Mouse (Mus musculus) liver, embryonic 14.5 days (tissue): Measurements from ENCODE around the gene Grtp1. TPM values are rescaled to one million over a fixed set of nuclear protein-coding genes. Genes with fewer than 3 reads are reported as not detected.
A peak's percentile ranks its signal among the peaks of the same experiment; 100 is the strongest.
"Not testable (repeated sequence)": the region's sequence is repeated elsewhere in the genome, so short reads cannot be mapped to it uniquely, and the experiment has no call there.

Experiments used
- ATAC-seq: fragments of 200-750 bp; cut with Nextera tagmentation; 2 replicates; pipeline ENCODE4 v1.8.0; 2017; ENCODE audit warnings: moderate number of reproducible peaks, mild to moderate bottlenecking, moderate library complexity; ENCODE audit not compliant: insufficient read depth
- DNase-seq, 3 experiments: peaks; one replicate each; pipeline ENCODE4 v3.0.0-alpha.2; 2012 to 2013; ENCODE audit warnings: low read depth in 3 of 3, low spot score in 3 of 3
- H3K27ac ChIP-seq: fragments of 300-500 bp; sonication (generic); 2 replicates; pipeline ENCODE4 v1.5.1; 2014; ENCODE audit warnings: moderate library complexity, mild to moderate bottlenecking, control low read depth, inconsistent platforms
- H3K27me3 ChIP-seq: fragments of 300-500 bp; sonication (generic); 2 replicates; pipeline ENCODE4 v1.6.1; 2014; ENCODE audit warnings: mild to moderate bottlenecking, low read length, moderate library complexity; ENCODE audit not compliant: control insufficient read depth, insufficient read depth
- H3K36me3 ChIP-seq: fragments of 300-500 bp; sonication (generic); replicated peaks from 2 replicates; pipeline ENCODE4 v1.6.1; 2014; ENCODE audit warnings: low read depth; ENCODE audit not compliant: control insufficient read depth, insufficient read depth
- H3K4me1 ChIP-seq, 2 experiments: fragments of 200-500 bp in 1 of 2; fragments of 300-500 bp in 1 of 2; sonication (generic) in 1 of 2; replicated peaks; 2 replicates each; pipeline ENCODE4 v1.6.1; 2012 to 2014; ENCODE audit warnings: antibody characterized with exemption in 1 of 2, inconsistent platforms in 1 of 2, low read length in 1 of 2; ENCODE audit not compliant: control insufficient read depth in 2 of 2, insufficient read depth in 2 of 2
- H3K4me2 ChIP-seq: fragments of 300-500 bp; sonication (generic); 2 replicates; pipeline ENCODE4 v1.6.1; 2014; ENCODE audit warnings: low read depth, mild to moderate bottlenecking, control low read depth, moderate library complexity
- H3K4me3 ChIP-seq, 2 experiments: fragments of 200-500 bp in 1 of 2; fragments of 300-500 bp in 1 of 2; sonication (generic) in 1 of 2; 2 replicates each; pipeline ENCODE4 v1.5.1; 2012 to 2014; ENCODE audit warnings: low read depth in 2 of 2, low read length in 2 of 2, mild to moderate bottlenecking in 2 of 2, control low read depth in 1 of 2, inconsistent platforms in 1 of 2, moderate library complexity in 1 of 2; ENCODE audit not compliant: insufficient read depth in 1 of 2
- H3K9ac ChIP-seq: fragments of 300-500 bp; sonication (generic); replicated peaks from 2 replicates; pipeline ENCODE4 v1.6.1; 2014; ENCODE audit warnings: mild to moderate bottlenecking, control low read depth, moderate library complexity
- H3K9me3 ChIP-seq: fragments of 300-500 bp; sonication (generic); 2 replicates; pipeline ENCODE4 v1.6.1; 2016; ENCODE audit warnings: low read length, mixed read lengths; ENCODE audit not compliant: control insufficient read depth
- CTCF ChIP-seq: IDR thresholded peaks from 2 replicates; pipeline ENCODE4 v1.5.1; 2016; ENCODE audit warnings: antibody characterized with exemption, low read depth, control low read depth
- EP300 ChIP-seq: IDR thresholded peaks from 2 replicates; pipeline ENCODE4 v1.6.1; 2016; ENCODE audit warnings: antibody characterized with exemption, low read depth
- WGBS: fragments of 180-500 bp; shearing (Covaris S2); extraction: QIAGEN DNeasy Blood & Tissue Kit; methylation state at CpG from one replicate; pipeline ENCODE4 v1.1.7; 2014; ENCODE audit not compliant: insufficient replicate concordance; 5-methylcytosine and 5-hydroxymethylcytosine counted together
- microRNA counts: library from miRNA; unstranded; fragments of <30 nt; microRNA quantifications from one replicate; lab custom pipeline; 2016
- microRNA-seq: library from miRNA; unstranded; fragments of <30 nt; microRNA quantifications from one replicate; pipeline ENCODE4, GENCODE M21; 2016
- polyA plus RNA-seq, 2 experiments: library from polyadenylated mRNA; depleted of rRNA in 1 of 2; stranded (reverse) in 1 of 2; unstranded in 1 of 2; fragments of >200 nt; fragmentation: Nextera tagmentation in 1 of 2; extraction: Ambion mirVana in 1 of 2; gene quantifications; 2 replicates each; pipeline versions ENCODE4 v1.2.1 to v1.2.3; 2012 to 2014

The Grtp1 gene
- polyA plus RNA-seq, 2 experiments: 5.7 to 9.5 TPM

GRCm38 (mm10) chr8:13132220-13132619 lies 68.2 kb downstream of the Grtp1 start:
- ATAC-seq (peak; percentile 49; the same call in 1 of the 2 replicates), DNase-seq (peak; percentile 44 to 50 (median 50))
- not testable (repeated sequence) for H3K27me3 ChIP-seq, H3K9ac ChIP-seq, H3K4me1 ChIP-seq, H3K27ac ChIP-seq, H3K4me3 ChIP-seq, H3K4me2 ChIP-seq, H3K9me3 ChIP-seq
- WGBS: 48% methylated on average over 9 of the region's 9 CpGs
- peaks cover 90% of the 10 kb centered on the region for H3K36me3 ChIP-seq
- TF ChIP-seq CTCF: peak; percentile 80

- Histone ChIP-seq H3K9me3 (no peaks in the 10 kb centered on the region), H3K4me3 (no peak overlapping the region), H3K4me2 (no peak overlapping the region), H3K36me3 (peaks cover 67% of the 10 kb centered on the region), H3K4me1 (peaks cover 24 to 36% of the 10 kb centered on the region in 2 experiments), H3K27ac (no peak overlapping the region), H3K27me3 (no peaks in the 10 kb centered on the region), H3K9ac (no peak overlapping the region)
- TF ChIP-seq CTCF (no peak), EP300 (no peak)
- DNase-seq: no peak
- 82% methylated on average over 8 of the region's 8 CpGs for WGBS
- no peak for ATAC-seq
Observed at GRCm38 (mm10) chr8:13124897-13125296, 75.5 kb downstream of the Grtp1 start.

- peak overlapping the region; percentile 28 for H3K27ac ChIP-seq
- DNase-seq: peak in 1 of 3 experiments; percentile 49
- WGBS: 19% methylated on average over 7 of the region's 7 CpGs
- H3K27me3 ChIP-seq: no peaks in the 10 kb centered on the region
- H3K4me3 ChIP-seq: no peak overlapping the region
- peaks cover 24 to 39% of the 10 kb centered on the region in 2 experiments for H3K4me1 ChIP-seq
- no peaks in the 10 kb centered on the region for H3K9me3 ChIP-seq
- TF ChIP-seq CTCF: no peak
- TF ChIP-seq EP300: peak; percentile 82
- H3K4me2 ChIP-seq: peak overlapping the region; percentile 3
- ATAC-seq: peak; percentile 72
- no peak overlapping the region for H3K9ac ChIP-seq
- H3K36me3 ChIP-seq: peaks cover 57% of the 10 kb centered on the region
Observed at GRCm38 (mm10) chr8:13122887-13123421, 77.5 kb downstream of the Grtp1 start.

MicroRNAs within 50 kb of the gene (microRNA counts, 519-probe panel; counts per million panel counts)
- 69.9 counts per million for microRNA mmu-miR-1968 (lab: Ali Mortazavi, UCI)

Small RNA genes lying within 50 kb of the gene (microRNA-seq; reads per million reads assigned to microRNA genes)
- gene Mir1968 (40.6 reads per million, percentile 39 among the genes with 10 or more reads in this experiment), gene Mir7065 (not detected)

Other genes with a start within 250 kb of the Grtp1 start
- gene F7, start 174.6 kb downstream of the Grtp1 start, polyA plus RNA-seq (2012; rRNA removed): 4.4 and 5.8 TPM in 2 replicates
- 3.9 and 4.1 TPM in 2 replicates for gene F7, start 174.6 kb downstream of the Grtp1 start, polyA plus RNA-seq (2014; fragmentation: Nextera tagmentation; extraction: Ambion mirVana)
- 29.9 and 43.2 TPM in 2 replicates for gene F10, start 163.3 kb downstream of the Grtp1 start, polyA plus RNA-seq (2012; rRNA removed)
- gene F10, start 163.3 kb downstream of the Grtp1 start, polyA plus RNA-seq (2014; fragmentation: Nextera tagmentation; extraction: Ambion mirVana): 70.8 and 81.6 TPM in 2 replicates
- gene Proz, start 139.7 kb downstream of the Grtp1 start, polyA plus RNA-seq (2012; rRNA removed): 22.6 and 24.6 TPM in 2 replicates
- 30.2 and 31.1 TPM in 2 replicates for gene Proz, start 139.7 kb downstream of the Grtp1 start, polyA plus RNA-seq (2014; fragmentation: Nextera tagmentation; extraction: Ambion mirVana)
- gene Pcid2, start 95.2 kb downstream of the Grtp1 start, polyA plus RNA-seq (2012; rRNA removed): 9.9 and 10.9 TPM in 2 replicates
- gene Pcid2, start 95.2 kb downstream of the Grtp1 start, polyA plus RNA-seq (2014; fragmentation: Nextera tagmentation; extraction: Ambion mirVana): 12.3 and 13.2 TPM in 2 replicates
- 38.9 and 48.5 TPM in 2 replicates for gene Cul4a, start 95.0 kb downstream of the Grtp1 start, polyA plus RNA-seq (2012; rRNA removed)
- 68.8 and 83.0 TPM in 2 replicates for gene Cul4a, start 95.0 kb downstream of the Grtp1 start, polyA plus RNA-seq (2014; fragmentation: Nextera tagmentation; extraction: Ambion mirVana)
- 112 and 137 TPM in 2 replicates for gene Lamp1, start 41.5 kb downstream of the Grtp1 start, polyA plus RNA-seq (2012; rRNA removed)
- gene Lamp1, start 41.5 kb downstream of the Grtp1 start, polyA plus RNA-seq (2014; fragmentation: Nextera tagmentation; extraction: Ambion mirVana): 178 and 198 TPM in 2 replicates
- gene Adprhl1, start 53.5 kb upstream of the Grtp1 start, polyA plus RNA-seq (2012; rRNA removed): not detected in 2 replicates
- gene Adprhl1, start 53.5 kb upstream of the Grtp1 start, polyA plus RNA-seq (2014; fragmentation: Nextera tagmentation; extraction: Ambion mirVana): not detected in 2 replicates
- gene Dcun1d2, start 87.5 kb upstream of the Grtp1 start, polyA plus RNA-seq (2012; rRNA removed): 6.5 and 7.1 TPM in 2 replicates
- 7.9 and 8.7 TPM in 2 replicates for gene Dcun1d2, start 87.5 kb upstream of the Grtp1 start, polyA plus RNA-seq (2014; fragmentation: Nextera tagmentation; extraction: Ambion mirVana)
- gene Tmco3, start 87.6 kb upstream of the Grtp1 start, polyA plus RNA-seq (2012; rRNA removed): 2.6 and 3.7 TPM in 2 replicates
- 3.9 and 5.5 TPM in 2 replicates for gene Tmco3, start 87.6 kb upstream of the Grtp1 start, polyA plus RNA-seq (2014; fragmentation: Nextera tagmentation; extraction: Ambion mirVana)
- gene Tfdp1, start 138.1 kb upstream of the Grtp1 start, polyA plus RNA-seq (2012; rRNA removed): 86.2 and 108 TPM in 2 replicates
- gene Tfdp1, start 138.1 kb upstream of the Grtp1 start, polyA plus RNA-seq (2014; fragmentation: Nextera tagmentation; extraction: Ambion mirVana): 90.1 and 107 TPM in 2 replicates
- gene Atp4b, start 196.2 kb upstream of the Grtp1 start, polyA plus RNA-seq (2012; rRNA removed): not detected in 2 replicates
- gene Atp4b, start 196.2 kb upstream of the Grtp1 start, polyA plus RNA-seq (2014; fragmentation: Nextera tagmentation; extraction: Ambion mirVana): not detected in 2 replicates
- gene Grk1, start 204.5 kb upstream of the Grtp1 start, polyA plus RNA-seq (2012; rRNA removed): 0.01 and 0.02 TPM in 2 replicates
- 0.04 TPM in 1 of 2 replicates, not detected in the other for gene Grk1, start 204.5 kb upstream of the Grtp1 start, polyA plus RNA-seq (2014; fragmentation: Nextera tagmentation; extraction: Ambion mirVana)
- gene Tmem255b, start 234.6 kb upstream of the Grtp1 start, polyA plus RNA-seq (2012; rRNA removed): 0.02 TPM in 1 of 2 replicates, not detected in the other
- gene Tmem255b, start 234.6 kb upstream of the Grtp1 start, polyA plus RNA-seq (2014; fragmentation: Nextera tagmentation; extraction: Ambion mirVana): 0.14 TPM in 1 of 2 replicates, not detected in the other